Comparison of ENCODE assay signal across 11 mouse cellular contexts in the genomic region with DNA sequence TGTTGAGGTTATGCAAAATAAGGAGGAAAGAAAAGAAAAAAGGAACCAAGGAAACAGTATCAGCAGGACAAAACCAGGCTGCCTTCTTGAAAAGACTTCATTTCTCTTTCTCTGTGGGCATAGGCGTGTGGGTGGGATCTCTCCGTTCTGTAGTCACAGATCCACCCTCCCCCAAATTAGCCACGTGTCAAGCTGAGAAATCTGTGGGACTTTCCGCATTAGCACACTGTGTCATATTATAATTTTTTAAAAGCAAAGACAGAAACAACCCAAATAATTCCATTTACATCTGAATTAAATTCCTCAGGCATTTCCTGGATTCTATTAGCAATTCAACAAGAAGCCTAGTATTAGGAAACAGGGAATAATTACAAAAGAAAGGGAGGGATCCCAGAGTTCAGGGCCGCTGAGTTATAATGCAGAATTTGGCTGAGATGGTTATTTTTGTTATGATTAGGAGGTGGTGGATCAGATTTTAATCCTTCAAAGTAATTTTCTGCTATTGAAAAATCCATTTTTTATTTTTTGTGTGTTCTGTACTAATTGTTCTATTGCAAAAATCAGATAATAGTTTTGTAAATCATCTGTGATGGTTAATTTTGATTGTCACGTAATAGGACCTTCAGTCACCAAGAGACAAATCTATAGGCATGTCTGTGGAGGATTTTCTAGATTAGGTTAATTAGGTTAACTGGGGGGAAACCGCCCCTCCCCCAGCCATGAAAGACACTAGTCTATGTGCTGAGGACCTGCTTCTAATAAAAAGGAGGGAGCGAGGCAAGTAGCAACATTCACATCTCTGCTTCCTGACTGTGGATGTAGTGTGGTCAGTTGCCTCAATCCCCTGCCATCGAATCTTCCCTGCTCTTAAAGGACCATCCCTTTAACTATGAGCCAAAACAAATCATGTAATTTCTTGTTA.
A peak's percentile ranks its signal among the peaks of the same experiment; 100 is the strongest.
DNase-seq lines count a peak whose midpoint lies in the region; ATAC-seq and TF ChIP-seq lines count a peak whose summit lies in the region.
"Had no signal": no experiment of that assay in that cellular context is flagged by ENCODE, and none has a peak within 500 bp of the region (broad histone marks: within the 10 kb centered on the region; RNA-seq: fewer than 3 reads in every experiment).

No protein-coding gene starts in this region.

- H3K4me3 ChIP-seq in forebrain, postnatal 0 days (ENCODE audit: low read depth, low read length): no peak overlapping the region
- H3K4me3 ChIP-seq in midbrain, embryonic 15.5 days: no peak overlapping the region
- H3K4me3 ChIP-seq: neural tube, embryonic 15.5 days had no signal

- H3K27ac ChIP-seq in forebrain, postnatal 0 days (ENCODE audit: low read depth, low read length): no peak overlapping the region
- H3K27ac ChIP-seq in midbrain, embryonic 15.5 days: no peak overlapping the region
- H3K27ac ChIP-seq: neural tube, embryonic 15.5 days had no signal

- H3K4me1 ChIP-seq in forebrain, postnatal 0 days (ENCODE audit: insufficient read depth): no peaks in the 10 kb centered on the region
- H3K4me1 ChIP-seq in midbrain, embryonic 15.5 days: no peaks in the 10 kb centered on the region
- H3K4me1 ChIP-seq: neural tube, embryonic 15.5 days had no signal

- ATAC-seq in forebrain, postnatal 0 days: peak; percentile 86; the same call in 1 of the 2 replicates
- peak; percentile 67 for ATAC-seq in midbrain, embryonic 15.5 days (replicated peaks)
- no peak for ATAC-seq in inflammation-experienced regulatory T-cells, adult 6 months

- no peaks in the 10 kb centered on the region for H3K36me3 ChIP-seq in forebrain, postnatal 0 days (ENCODE audit: insufficient read depth)
- no peaks in the 10 kb centered on the region for H3K36me3 ChIP-seq in midbrain, embryonic 15.5 days (replicated peaks)
- H3K36me3 ChIP-seq: neural tube, embryonic 15.5 days had no signal

- H3K9me3 ChIP-seq in forebrain, postnatal 0 days (ENCODE audit: low read length): no peaks in the 10 kb centered on the region
- H3K9me3 ChIP-seq in midbrain, embryonic 15.5 days: no peaks in the 10 kb centered on the region
- H3K9me3 ChIP-seq: neural tube, embryonic 15.5 days had no signal

- TF ChIP-seq CTCF in forebrain, postnatal 0 days (IDR thresholded peaks at IDR 0.05; ENCODE audit: low read depth): no peak

- H3K27me3 ChIP-seq in forebrain, postnatal 0 days (ENCODE audit: insufficient read depth, low read length): no peaks in the 10 kb centered on the region
- H3K27me3 ChIP-seq in midbrain, embryonic 15.5 days (replicated peaks): no peaks in the 10 kb centered on the region
- H3K27me3 ChIP-seq: neural tube, embryonic 15.5 days had no signal

- no peak overlapping the region for H3K4me2 ChIP-seq in forebrain, postnatal 0 days (ENCODE audit: low read depth)
- H3K4me2 ChIP-seq in midbrain, embryonic 15.5 days: no peak overlapping the region
- H3K4me2 ChIP-seq: neural tube, embryonic 15.5 days had no signal

- H3K9ac ChIP-seq in forebrain, postnatal 0 days: no peak overlapping the region
- no peak overlapping the region for H3K9ac ChIP-seq in midbrain, embryonic 15.5 days
- H3K9ac ChIP-seq: neural tube, embryonic 15.5 days had no signal

- peak; percentile 29 for DNase-seq in left cerebral cortex, adult 11 months (ENCODE audit: low spot score)
- no peak for DNase-seq in left cerebral cortex, postnatal 4 days
- peak; percentile 45 for DNase-seq in ZHBTc4 (ENCODE audit: low read depth, low spot score)
- DNase-seq in forebrain, postnatal 0 days: peak; percentile 15
- no peak for DNase-seq in kidney, adult 8-10 months
- DNase-seq in liver: no peak
- DNase-seq: heart, adult 18-20 months; lung, adult 2 months had no signal

- 25% methylated on average over 9 of the region's 9 CpGs for WGBS in forebrain, postnatal 0 days
- WGBS in midbrain, embryonic 15.5 days: 31% methylated on average over 9 of the region's 9 CpGs

- intact Hi-C loops in left cerebral cortex, postnatal 4 days (cut with DNase I): no loop called here

Comparison
In these comparisons a context has a peak if more than half of its experiments do, and no peak if none do; other contexts are left out.
1. DNase-seq: peak in left cerebral cortex, adult 11 months (single experiment), ZHBTc4 (single experiment) and forebrain, postnatal 0 days (single experiment); none in left cerebral cortex, postnatal 4 days (single experiment), kidney, adult 8-10 months (0 of 2) and liver (single experiment).